In the genomic region with DNA sequence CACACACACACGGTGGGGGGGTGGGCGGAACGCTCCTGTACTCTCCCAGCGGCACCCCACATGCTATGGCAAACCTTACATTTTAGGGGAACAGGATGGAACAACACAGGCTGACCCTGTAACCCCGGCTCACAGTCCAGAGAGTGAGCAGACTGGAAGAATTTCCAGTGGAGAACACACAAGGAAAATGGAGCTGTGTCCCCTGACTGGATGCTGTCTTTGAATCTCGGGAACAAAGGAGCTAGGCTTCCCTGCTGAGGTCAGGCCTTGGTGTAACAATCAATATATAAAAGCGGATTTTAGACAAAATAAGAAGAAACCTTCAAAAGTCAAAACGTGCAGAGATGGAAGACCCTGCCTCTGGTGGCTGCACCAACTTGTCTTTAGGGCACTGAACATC, we compare ENCODE assay signal across 15 mouse cellular contexts.
"Had no signal": no experiment of that assay in that cellular context is flagged by ENCODE, and none has a peak within 500 bp of the region (broad histone marks: within the 10 kb centered on the region; RNA-seq: fewer than 3 reads in every experiment).

No protein-coding gene starts in this region.

- H3K9ac ChIP-seq: limb, embryonic 15.5 days; liver, embryonic 12.5 days; lung, embryonic 14.5 days; neural tube, embryonic 13.5 days had no signal

- H3K27ac ChIP-seq: kidney, postnatal 0 days; limb, embryonic 15.5 days; liver, embryonic 12.5 days; neural tube, embryonic 13.5 days had no signal

- H3K9me3 ChIP-seq: limb, embryonic 15.5 days; liver, embryonic 12.5 days; neural tube, embryonic 13.5 days had no signal

- ATAC-seq: liver, embryonic 12.5 days had no signal

- H3K36me3 ChIP-seq: limb, embryonic 15.5 days; liver, embryonic 12.5 days; neural tube, embryonic 13.5 days had no signal

- H3K4me2 ChIP-seq: limb, embryonic 15.5 days; liver, embryonic 12.5 days; lung, embryonic 14.5 days; neural tube, embryonic 13.5 days had no signal

- DNase-seq: kidney, adult 9 months; kidney, postnatal 36 days; layer of hippocampus, adult 9-11 months; layer of hippocampus, postnatal 36 days; lung, embryonic 14.5 days; lung, postnatal 14 days; retina, postnatal 1 day; right cerebral cortex, postnatal 4 days; spleen, adult 18-20 months; thymus, adult 18-20 months; thymus, postnatal 14 days had no signal

- H3K27me3 ChIP-seq: limb, embryonic 15.5 days; liver, embryonic 12.5 days; neural tube, embryonic 13.5 days had no signal

- H3K4me3 ChIP-seq: limb, embryonic 15.5 days; liver, embryonic 12.5 days; neural tube, embryonic 13.5 days had no signal
